8 mouse cellular contexts compared by ENCODE assay signal in the genomic region with DNA sequence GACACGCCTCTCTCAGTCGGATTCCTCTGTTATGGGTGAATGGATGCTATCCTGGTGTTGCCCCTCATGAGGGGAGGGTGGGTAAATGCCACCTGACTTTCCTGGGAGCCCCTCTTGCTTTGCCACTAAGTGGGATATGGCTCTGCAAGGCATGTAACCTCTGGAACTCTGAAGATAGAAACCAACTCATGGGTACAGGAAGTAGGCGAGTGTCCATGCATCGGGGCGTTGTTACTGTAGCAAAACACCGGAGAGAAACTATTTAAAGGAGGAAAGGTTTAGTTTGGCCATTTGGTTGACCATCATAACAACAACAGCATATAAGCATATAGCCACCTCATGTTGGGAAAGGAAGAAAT. TPM values are rescaled to one million over a fixed set of nuclear protein-coding genes. Genes with fewer than 3 reads are reported as not detected.
DNase-seq lines count a peak whose midpoint lies in the region; ATAC-seq and TF ChIP-seq lines count a peak whose summit lies in the region.

No protein-coding gene starts in this region.

- peak overlapping the region; percentile 78 for H3K9ac ChIP-seq in heart, embryonic 13.5 days
- H3K9ac ChIP-seq in MEL (ENCODE audit: control insufficient read depth, low read depth, low read length, poor library complexity, severe bottlenecking) = peak overlapping the region; percentile 83
- H3K9ac ChIP-seq in hindbrain, embryonic 11.5 days (ENCODE audit: low read depth, low read length) = peak overlapping the region; percentile 56
- peak overlapping the region; percentile 64 for H3K9ac ChIP-seq in midbrain, embryonic 11.5 days (ENCODE audit: low read length)

- DNase-seq in heart, postnatal 4 days = no peak
- no peak for DNase-seq in MEL (ENCODE audit: low read depth, low spot score)
- no peak for DNase-seq in hindbrain, embryonic 11.5 days (ENCODE audit: low spot score)
- peak; percentile 83 for DNase-seq in midbrain, embryonic 11.5 days (ENCODE audit: low spot score, missing footprints)
- no peak for DNase-seq in gastrocnemius, postnatal 36 days
- DNase-seq in layer of hippocampus, postnatal 25 days (ENCODE audit: extremely low spot score in 1 of 2, low spot score in 1 of 2) = no peak
- DNase-seq in gastrocnemius, postnatal 4 days (ENCODE audit: low spot score in 2 of 2) = no peak

- peak overlapping the region; percentile 96 for H3K4me2 ChIP-seq in heart, embryonic 13.5 days
- H3K4me2 ChIP-seq in hindbrain, embryonic 11.5 days (replicated peaks; ENCODE audit: low read depth, low read length) = peak overlapping the region; percentile 48
- H3K4me2 ChIP-seq in midbrain, embryonic 11.5 days = peak overlapping the region; percentile 48

- H3K27me3 ChIP-seq in heart, embryonic 13.5 days (replicated peaks) = peaks cover 19% of the 10 kb centered on the region
- H3K27me3 ChIP-seq in MEL (ENCODE audit: control insufficient read depth in 1 of 2, insufficient read depth in 2 of 2, low read length in 2 of 2) = no peaks in the 10 kb centered on the region
- no peaks in the 10 kb centered on the region for H3K27me3 ChIP-seq in hindbrain, embryonic 11.5 days (ENCODE audit: control insufficient read depth, insufficient read depth, low read length)
- no peaks in the 10 kb centered on the region for H3K27me3 ChIP-seq in midbrain, embryonic 11.5 days (ENCODE audit: control insufficient read depth, insufficient read depth, low read length)

- TF ChIP-seq POLR2A in MEL (IDR thresholded peaks at IDR 0.05; ENCODE audit: control insufficient read depth in 1 of 2, insufficient read depth in 1 of 2, low read depth in 1 of 2, low read length in 2 of 2, poor library complexity in 1 of 2) = no peak

- 74% methylated on average over 6 of the region's 6 CpGs for WGBS in heart, embryonic 13.5 days
- WGBS in hindbrain, embryonic 11.5 days = 76% methylated on average over 6 of the region's 6 CpGs
- 76% methylated on average over 6 of the region's 6 CpGs for WGBS in midbrain, embryonic 11.5 days

- peak overlapping the region; percentile 62; the same call in 1 of the 2 replicates for H3K27ac ChIP-seq in heart, embryonic 13.5 days (replicated peaks)
- peak overlapping the region; percentile 76 for H3K27ac ChIP-seq in MEL (ENCODE audit: control insufficient read depth, low read depth, low read length)
- H3K27ac ChIP-seq in hindbrain, embryonic 11.5 days (ENCODE audit: low read depth, low read length) = peak overlapping the region; percentile 40; the same call in 1 of the 2 replicates
- no peak overlapping the region for H3K27ac ChIP-seq in midbrain, embryonic 11.5 days (ENCODE audit: low read depth, low read length)

- TF ChIP-seq RAD21 in MEL (IDR thresholded peaks at IDR 0.05; ENCODE audit: low read depth, low read length) = no peak

- H3K9me3 ChIP-seq in heart, embryonic 13.5 days = no peaks in the 10 kb centered on the region
- no peaks in the 10 kb centered on the region for H3K9me3 ChIP-seq in MEL (replicated peaks; ENCODE audit: insufficient read depth, low read length)
- H3K9me3 ChIP-seq in hindbrain, embryonic 11.5 days (ENCODE audit: control insufficient read depth, low read length) = no peaks in the 10 kb centered on the region
- no peaks in the 10 kb centered on the region for H3K9me3 ChIP-seq in midbrain, embryonic 11.5 days (ENCODE audit: control insufficient read depth, low read length)

- peaks cover 2% of the 10 kb centered on the region for H3K79me2 ChIP-seq in MEL (ENCODE audit: control insufficient read depth, insufficient read depth, low read length, poor library complexity)

- TF ChIP-seq CTCF in MEL (IDR thresholded peaks at IDR 0.05 in 2 of 3, conservative IDR thresholded peaks at IDR 0.05 in 1 of 3; ENCODE audit: control insufficient read depth in 1 of 3, insufficient read depth in 1 of 3, low read depth in 2 of 3, low read length in 3 of 3, poor library complexity in 1 of 3, severe bottlenecking in 1 of 3) = no peak

- no peaks in the 10 kb centered on the region for H3K36me3 ChIP-seq in heart, embryonic 13.5 days
- no peaks in the 10 kb centered on the region for H3K36me3 ChIP-seq in MEL (ENCODE audit: control insufficient read depth in 1 of 2, insufficient read depth in 2 of 2, low read length in 2 of 2)
- no peaks in the 10 kb centered on the region for H3K36me3 ChIP-seq in hindbrain, embryonic 11.5 days (ENCODE audit: control insufficient read depth, insufficient read depth, low read length)
- no peaks in the 10 kb centered on the region for H3K36me3 ChIP-seq in midbrain, embryonic 11.5 days (ENCODE audit: control insufficient read depth, insufficient read depth, low read length)

- intact Hi-C loops in gastrocnemius, postnatal 36 days (cut with DNase I) = loop anchor here (5.0 kb wide), 3 partner anchors 147 to 247 kb away; no protein-coding TSS in a partner anchor

- H3K4me3 ChIP-seq in heart, embryonic 13.5 days = peak overlapping the region; percentile 78
- H3K4me3 ChIP-seq in MEL (ENCODE audit: control insufficient read depth in 1 of 2, insufficient read depth in 1 of 2, low read depth in 2 of 2, low read length in 2 of 2) = peak overlapping the region; percentile 41 to 84
- peak overlapping the region; percentile 29 for H3K4me3 ChIP-seq in hindbrain, embryonic 11.5 days (ENCODE audit: low read depth, low read length)
- H3K4me3 ChIP-seq in midbrain, embryonic 11.5 days (ENCODE audit: low read depth, low read length) = peak overlapping the region; percentile 34

- no peak for ATAC-seq in heart, embryonic 13.5 days (ENCODE audit: extremely low read depth, insufficient number of reproducible peaks, low FRiP score, low TSS enrichment)
- no peak for ATAC-seq in hindbrain, embryonic 11.5 days (ENCODE audit: low FRiP score)
- no peak for ATAC-seq in midbrain, embryonic 11.5 days (ENCODE audit: low FRiP score)

- peaks cover 21% of the 10 kb centered on the region for H3K4me1 ChIP-seq in heart, embryonic 13.5 days
- peaks cover 0 to 14% of the 10 kb centered on the region in 2 experiments; a peak in 3 of 4 replicates for H3K4me1 ChIP-seq in MEL (ENCODE audit: control insufficient read depth in 1 of 2, insufficient read depth in 2 of 2, low read length in 2 of 2)
- H3K4me1 ChIP-seq in hindbrain, embryonic 11.5 days (replicated peaks; ENCODE audit: control insufficient read depth, insufficient read depth, low read length) = peaks cover 2% of the 10 kb centered on the region; the same call in 1 of the 2 replicates
- peaks cover 18% of the 10 kb centered on the region for H3K4me1 ChIP-seq in midbrain, embryonic 11.5 days (ENCODE audit: control insufficient read depth, insufficient read depth, low read length)

- TF ChIP-seq EP300 in MEL (IDR thresholded peaks at IDR 0.05; ENCODE audit: low read depth in 1 of 2, low read length in 2 of 2) = no peak

TF ChIP-seq in MEL, 35 proteins besides CTCF, POLR2A, EP300 and RAD21:
- peak; percentile 42; the same call in 1 of the 2 replicates for TF ChIP-seq POLR2AphosphoS2 (IDR thresholded peaks at IDR 0.05; ENCODE audit: low read length)
- TF ChIP-seq ETS1 (IDR thresholded peaks at IDR 0.05; ENCODE audit: low read depth, low read length) = no peak
- TF ChIP-seq MAX (IDR thresholded peaks at IDR 0.05; ENCODE audit: low read length) = 0 out of 2 replicates have a peak, but pooled peaks have one; percentile 2
- no peak for TF ChIP-seq TAL1 (IDR thresholded peaks at IDR 0.05; ENCODE audit: low read length)
- TF ChIP-seq MXI1 (IDR thresholded peaks at IDR 0.05; ENCODE audit: low read depth, low read length) = 0 out of 2 replicates have a peak, but pooled peaks have one; percentile 2
- no peak for TF ChIP-seq NELFE (IDR thresholded peaks at IDR 0.05; ENCODE audit: low read depth, low read length)

RNA-seq across cellular contexts. Expression of a gene that starts 1.0 kb away (rescaled TPM):
- 41.0 and 44.7 TPM in 2 replicates for polyA plus RNA-seq in heart, embryonic 13.5 days (2015; fragmentation: Nextera tagmentation; extraction: Ambion mirVana)
- 10 to 100 TPM; 16.5 to 18.6 TPM for total RNA-seq in heart, postnatal 4 days (2021)
- 9.7 and 10.4 TPM in 2 replicates for total RNA-seq in MEL (2012; rRNA removed)
- 10 to 100 TPM in 1 of 2 experiments, not detected in 1; 18.0 TPM for polyA plus RNA-seq in MEL (2012; ENCODE audit: insufficient read depth in 1 of 2, insufficient read length in 2 of 2, low read depth in 1 of 2, low replicate concordance in 2 of 2, missing spikeins in 1 of 2)
- polyA plus RNA-seq in hindbrain, embryonic 11.5 days (2014; fragmentation: Nextera tagmentation; extraction: Ambion mirVana) = 128 and 135 TPM in 2 replicates
- polyA plus RNA-seq in midbrain, embryonic 11.5 days (2014; fragmentation: Nextera tagmentation; extraction: Ambion mirVana) = 138 and 148 TPM in 2 replicates
- 10 to 100 TPM; 18.0 to 27.2 TPM for total RNA-seq in gastrocnemius, postnatal 36 days (2021)
- 10 to 100 TPM; 22.8 to 26.0 TPM for total RNA-seq in layer of hippocampus, postnatal 25 days (2021)
- 10 to 100 TPM; 38.0 to 48.1 TPM for total RNA-seq in gastrocnemius, postnatal 4 days (2021)

RNA-seq across cellular contexts. Expression of a gene that starts 31.3 kb away (rescaled TPM):
- 0.40 and 0.47 TPM in 2 replicates for polyA plus RNA-seq in heart, embryonic 13.5 days (2015; fragmentation: Nextera tagmentation; extraction: Ambion mirVana)
- under 1 TPM; 0.76 to 0.95 TPM for total RNA-seq in heart, postnatal 4 days (2021)
- not detected in 2 replicates for total RNA-seq in MEL (2012; rRNA removed)
- not detected for polyA plus RNA-seq in MEL (2012; ENCODE audit: insufficient read depth in 1 of 2, insufficient read length in 2 of 2, low read depth in 1 of 2, low replicate concordance in 2 of 2, missing spikeins in 1 of 2)
- polyA plus RNA-seq in hindbrain, embryonic 11.5 days (2014; fragmentation: Nextera tagmentation; extraction: Ambion mirVana) = 1.2 and 1.7 TPM in 2 replicates
- polyA plus RNA-seq in midbrain, embryonic 11.5 days (2014; fragmentation: Nextera tagmentation; extraction: Ambion mirVana) = not detected in 2 replicates
- total RNA-seq in gastrocnemius, postnatal 36 days (2021) = over 10,000 TPM; 16,417 to 20,637 TPM
- total RNA-seq in layer of hippocampus, postnatal 25 days (2021) = 10 to 100 TPM; 56.5 to 58.5 TPM
- 100 to 1,000 TPM; 716 to 864 TPM for total RNA-seq in gastrocnemius, postnatal 4 days (2021)

RNA-seq across cellular contexts. Expression of a gene that starts 55.0 kb away (rescaled TPM):
- polyA plus RNA-seq in heart, embryonic 13.5 days (2015; fragmentation: Nextera tagmentation; extraction: Ambion mirVana) = not detected in 2 replicates
- total RNA-seq in heart, postnatal 4 days (2021) = not detected
- total RNA-seq in MEL (2012; rRNA removed) = not detected in 2 replicates
- not detected for polyA plus RNA-seq in MEL (2012; ENCODE audit: insufficient read depth in 1 of 2, insufficient read length in 2 of 2, low read depth in 1 of 2, low replicate concordance in 2 of 2, missing spikeins in 1 of 2)
- 1.8 and 2.4 TPM in 2 replicates for polyA plus RNA-seq in hindbrain, embryonic 11.5 days (2014; fragmentation: Nextera tagmentation; extraction: Ambion mirVana)
- polyA plus RNA-seq in midbrain, embryonic 11.5 days (2014; fragmentation: Nextera tagmentation; extraction: Ambion mirVana) = 1.1 and 1.7 TPM in 2 replicates
- not detected for total RNA-seq in gastrocnemius, postnatal 36 days (2021)
- total RNA-seq in layer of hippocampus, postnatal 25 days (2021) = 10 to 100 TPM; 35.5 to 40.7 TPM
- total RNA-seq in gastrocnemius, postnatal 4 days (2021) = under 1 TPM in 1 of 2 experiments, not detected in 1; 0.05 TPM

Comparison
In these comparisons a context has a peak if more than half of its experiments do, and no peak if none do; other contexts are left out.
1. RNA of a gene that starts 31.3 kb away (total RNA-seq): 16,417 to 20,637 TPM in gastrocnemius, postnatal 36 days, 716 to 864 TPM in gastrocnemius, postnatal 4 days and 56.5 to 58.5 TPM in layer of hippocampus, postnatal 25 days; 0.76 to 0.95 TPM in heart, postnatal 4 days and not detected in MEL; every median in the first group is over 10 times any median in the second.
2. RNA of a gene that starts 55.0 kb away (total RNA-seq): 35.5 to 40.7 TPM in layer of hippocampus, postnatal 25 days; 0.05 TPM in gastrocnemius, postnatal 4 days, not detected in heart, postnatal 4 days, not detected in MEL and not detected in gastrocnemius, postnatal 36 days; every median in the first group is over 10 times any median in the second.
3. Peak in every context shown above with its lines, with median percentiles within 50 percentile points of each other: H3K4me2 ChIP-seq, H3K4me3 ChIP-seq and H3K9ac ChIP-seq.